Mouse (Mus musculus): Measurements from ENCODE around the gene Cox8b.

The Cox8b gene

DNA sequence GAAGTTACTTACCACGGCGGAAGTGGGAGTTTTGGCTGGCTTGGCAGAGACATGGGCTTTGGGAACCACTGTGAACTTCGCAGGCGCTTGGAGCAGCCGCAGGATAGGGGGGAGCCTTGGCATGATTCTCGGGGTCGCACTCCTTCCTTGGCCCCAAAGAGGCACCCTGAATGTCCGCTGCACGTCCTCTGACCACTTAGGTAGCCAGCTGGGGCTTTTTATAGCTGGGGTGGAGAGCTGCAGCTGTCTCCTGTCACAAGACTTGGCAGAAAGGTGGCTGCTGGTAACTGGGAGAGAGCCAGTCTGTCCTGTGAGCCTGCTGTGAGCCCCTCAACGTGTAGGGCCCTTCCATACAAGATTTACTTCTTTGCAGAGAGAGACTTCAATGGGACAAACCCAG, at the start of gene Cox8b:
TSS of gene Cox8b (minus strand) at position 227 of the 400 bp plus-strand sequence.
- in situ Hi-C loops (cut with MboI, MseI), result loop anchor here (5.0 to 10.0 kb wide), 2 partner anchors 58 to 275 kb away; partner anchors contain the start of gene Rnh1

DNA sequence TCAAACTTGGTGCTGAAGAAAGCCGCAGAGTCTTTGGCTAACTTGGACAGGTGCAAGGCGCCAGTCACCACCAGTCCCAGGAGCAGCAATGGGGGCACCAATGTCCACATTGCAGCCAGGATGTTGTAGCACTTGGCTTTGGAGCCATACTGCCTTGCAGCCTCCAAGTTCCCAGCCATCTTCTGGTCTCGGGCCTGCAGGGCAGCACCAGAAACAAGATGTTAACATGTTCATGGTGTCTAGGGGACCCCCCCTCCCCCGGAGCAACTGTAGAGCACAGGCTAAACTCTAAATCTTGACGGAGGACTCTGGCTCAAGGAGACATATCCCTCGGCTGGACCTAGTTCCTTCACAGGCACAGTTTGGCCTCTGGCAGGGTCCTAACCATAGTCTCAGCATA, 49.0 kb upstream of the Cox8b start:
- in situ Hi-C loops (cut with MboI, MseI), result loop anchor here (5.0 kb wide), 1 partner anchor 953 kb away; no protein-coding TSS in a partner anchor

DNA sequence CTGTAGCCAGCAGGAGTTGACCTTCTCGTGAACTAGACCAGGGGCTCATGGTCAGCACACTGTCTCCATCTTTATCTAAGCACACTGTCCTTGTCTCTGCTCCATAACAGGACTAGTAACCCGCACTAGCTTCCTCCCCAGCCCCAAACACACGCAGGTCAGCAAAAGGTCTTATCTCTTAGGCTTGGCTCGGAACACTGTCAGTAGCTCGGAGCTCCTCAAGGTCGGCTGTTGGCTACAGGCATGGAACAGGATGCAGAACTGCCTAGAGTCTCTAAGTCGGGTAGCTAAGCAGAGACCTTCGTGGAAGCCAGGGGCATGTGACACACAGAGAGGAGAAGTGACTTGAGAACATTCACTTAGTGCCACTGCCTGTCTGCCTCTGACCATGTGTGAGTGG, 47.9 kb upstream of the Cox8b start:
- in situ Hi-C loops (cut with MboI, MseI), result loop anchor here (5.0 kb wide), 1 partner anchor 954 kb away; no protein-coding TSS in a partner anchor

DNA sequence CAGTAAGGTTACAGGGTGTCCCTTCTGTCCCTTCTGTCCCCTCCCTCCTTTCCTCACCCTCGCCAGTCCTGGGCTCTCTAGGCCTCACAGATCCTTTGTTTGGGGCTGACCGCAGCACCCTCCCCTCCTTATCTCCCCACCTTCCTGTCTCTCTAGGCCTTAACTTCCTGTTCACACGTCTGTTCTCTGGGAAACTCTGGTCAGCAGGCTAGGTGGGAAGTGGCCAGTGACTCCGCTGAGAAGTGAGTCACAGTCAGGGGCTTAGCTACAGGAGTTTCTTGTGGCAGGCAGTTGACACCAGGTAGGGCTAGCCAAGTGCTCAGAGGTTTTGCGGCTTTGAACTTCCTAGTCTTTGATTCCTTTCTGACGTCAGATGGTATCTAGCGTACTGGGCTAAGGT, 46.7 kb upstream of the Cox8b start:
- in situ Hi-C loops (cut with MboI, MseI), result loop anchor here (5.0 kb wide), 1 partner anchor 955 kb away; no protein-coding TSS in a partner anchor

DNA sequence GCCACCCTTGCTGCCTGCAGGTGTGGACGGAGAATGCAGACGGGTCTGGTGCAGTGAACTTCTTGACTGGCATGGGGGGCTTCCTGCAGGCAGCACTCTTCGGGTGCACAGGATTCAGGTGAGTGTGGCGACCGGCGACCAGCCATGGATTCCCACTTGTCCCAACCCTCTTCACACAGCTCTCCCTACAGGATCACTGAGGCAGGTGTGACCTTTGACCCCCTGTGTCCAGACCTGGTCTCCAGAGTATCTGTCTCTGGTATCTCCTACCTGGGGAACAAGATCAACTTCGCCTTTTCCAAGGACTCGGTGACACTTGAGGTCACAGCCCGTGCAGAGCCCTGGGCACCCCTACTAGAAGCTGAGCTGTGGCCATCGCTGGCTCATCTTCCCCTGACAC, 46.1 kb upstream of the Cox8b start:
- in situ Hi-C loops (cut with MboI, MseI), result loop anchor here (5.0 kb wide), 1 partner anchor 956 kb away; no protein-coding TSS in a partner anchor

DNA sequence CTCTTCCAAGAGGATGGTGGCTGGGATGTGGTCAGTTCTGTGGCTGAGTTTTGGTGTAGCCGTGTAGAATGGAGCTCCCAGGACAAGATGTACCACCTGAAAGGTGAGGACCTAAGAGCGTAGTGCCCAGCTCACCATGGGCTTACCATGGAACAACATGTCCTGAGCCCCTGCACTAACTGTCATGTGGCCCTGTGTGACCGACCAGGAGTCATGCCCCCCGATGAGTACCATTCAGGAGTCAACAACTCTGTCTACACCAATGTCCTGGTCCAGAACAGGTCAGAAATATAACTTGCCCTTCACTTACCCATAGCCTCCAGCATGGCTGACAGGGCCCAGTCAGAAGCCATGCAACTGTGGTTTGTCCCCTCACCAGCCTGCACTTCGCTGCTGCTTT, 45.0 kb upstream of the Cox8b start:
- in situ Hi-C loops (cut with MboI, MseI), result loop anchor here (5.0 kb wide), 1 partner anchor 957 kb away; no protein-coding TSS in a partner anchor

DNA sequence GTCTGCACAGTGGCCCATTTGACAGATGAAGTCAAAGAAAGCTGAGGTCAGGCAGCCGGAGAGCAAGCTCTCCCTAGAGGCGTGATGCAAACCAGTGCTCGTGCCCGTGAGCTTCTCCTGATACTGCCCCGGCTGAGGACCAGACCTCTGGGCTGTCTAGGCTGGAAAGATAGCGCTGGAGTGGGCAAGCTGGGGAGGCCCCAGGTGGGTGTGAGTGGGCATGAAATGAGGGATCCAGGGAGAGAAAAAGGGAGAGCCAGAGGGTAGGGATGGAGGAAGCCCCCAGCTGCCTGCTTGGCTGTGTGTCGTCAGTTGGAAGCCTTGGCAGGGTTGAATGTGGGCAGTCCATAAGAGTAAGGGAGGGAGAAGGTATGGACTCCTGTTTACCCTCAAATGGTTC, 44.0 kb upstream of the Cox8b start:
- in situ Hi-C loops (cut with MboI, MseI), result no loop called here

DNA sequence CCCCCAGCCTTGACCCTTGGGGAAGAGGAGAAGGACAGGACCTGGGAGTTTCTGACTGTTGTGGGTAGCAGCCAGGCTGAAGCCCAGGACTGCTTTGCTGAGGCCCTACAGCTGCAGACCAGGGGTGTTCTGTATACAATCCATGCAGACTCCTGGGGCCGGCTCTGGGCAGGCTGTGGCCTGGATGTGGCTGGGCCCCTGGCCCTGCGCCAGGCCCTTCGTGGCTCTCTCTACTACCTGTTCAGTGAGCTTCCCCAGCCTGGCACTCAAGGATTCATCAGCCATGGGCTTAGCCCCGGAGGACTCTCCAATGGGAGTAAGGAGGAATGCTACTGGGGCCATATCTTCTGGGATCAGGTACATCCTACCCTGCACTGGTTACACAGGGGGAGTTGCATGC, 43.1 kb upstream of the Cox8b start:
- in situ Hi-C loops (cut with MboI, MseI), result no loop called here

DNA sequence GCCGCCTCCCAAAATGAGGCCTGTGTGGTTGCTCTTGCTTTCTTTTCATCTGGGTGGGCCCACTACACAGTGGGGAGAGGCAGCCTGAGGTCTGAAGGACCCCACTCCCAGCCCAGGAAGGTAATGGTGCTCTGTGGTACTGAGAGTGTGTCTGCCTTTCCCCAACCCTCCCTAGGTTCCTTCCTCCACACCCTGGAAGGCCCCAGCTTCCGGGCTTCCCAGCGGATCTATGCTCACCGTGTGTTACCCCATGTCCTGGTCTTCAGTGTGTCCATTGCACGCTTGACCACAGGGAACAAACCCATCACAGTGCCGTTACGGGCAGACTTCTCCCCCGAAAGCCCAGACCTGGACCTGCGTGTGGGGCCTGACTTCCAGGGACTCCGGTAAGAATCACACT, 42.6 kb upstream of the Cox8b start:
- in situ Hi-C loops (cut with MboI, MseI), result no loop called here

DNA sequence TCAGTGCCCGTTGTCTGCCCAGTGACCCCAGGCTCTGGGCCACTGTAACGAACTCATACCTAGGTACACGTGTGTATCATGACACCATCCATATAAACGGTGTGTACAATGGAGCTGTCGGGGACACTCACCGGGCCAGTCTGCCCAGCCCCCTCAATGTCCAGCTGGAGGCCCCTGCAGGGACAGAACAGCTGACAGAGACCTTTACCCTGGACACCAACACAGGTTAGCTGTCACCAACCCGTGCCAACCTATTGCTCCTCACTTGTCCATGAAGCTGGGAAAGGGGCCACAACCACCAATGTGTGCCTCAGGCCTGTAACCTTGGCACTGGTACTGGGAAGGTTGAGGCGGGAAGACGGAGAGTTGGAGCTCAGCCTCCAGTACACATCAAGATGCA, 42.1 kb upstream of the Cox8b start:
- in situ Hi-C loops (cut with MboI, MseI), result no loop called here

DNA sequence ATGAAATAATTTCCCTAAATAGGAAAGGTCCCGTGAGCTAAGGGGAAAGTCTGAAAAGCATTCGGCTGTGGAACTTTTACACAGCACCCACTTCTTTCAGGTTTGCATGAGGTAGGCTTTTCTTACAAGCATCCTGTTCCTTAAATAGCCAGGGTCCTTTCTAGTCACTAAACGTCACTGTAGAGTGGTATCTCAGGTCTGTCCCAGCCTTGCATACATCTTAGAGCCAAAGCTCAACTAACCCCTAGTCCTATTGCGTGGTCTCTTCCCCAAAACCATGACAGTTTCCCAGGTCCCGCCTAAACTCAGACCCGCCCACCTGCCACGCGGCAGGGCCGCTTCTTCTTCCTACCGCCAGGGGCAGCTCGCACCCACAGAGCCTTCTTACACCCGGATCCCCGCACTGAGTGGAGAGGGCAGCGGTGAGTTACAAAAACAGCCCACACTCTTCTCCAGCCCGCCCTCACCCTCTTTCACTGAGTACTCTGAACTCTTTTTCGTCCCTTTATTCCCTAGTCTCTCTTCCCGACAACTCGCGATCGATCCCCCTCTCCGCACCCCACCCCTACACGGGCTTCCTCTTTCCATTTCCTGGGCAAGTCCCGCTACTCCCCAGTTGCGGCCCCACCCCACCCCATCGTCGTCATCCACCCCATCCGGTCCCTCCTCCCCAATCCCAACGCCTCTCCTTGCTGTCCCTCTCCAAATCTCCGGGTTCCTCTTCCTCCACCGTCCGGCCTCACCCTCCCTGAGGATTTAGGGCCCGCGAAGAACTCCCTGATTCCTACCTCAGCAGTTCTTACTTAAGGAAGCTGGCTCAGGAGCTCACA, 41.2 kb upstream of the Cox8b start, which contains the start of gene Pgghg:
TSS of gene Pgghg (plus strand) at position 170 of the 830 bp plus-strand sequence.
- in situ Hi-C loops (cut with MboI, MseI), result no loop called here

DNA sequence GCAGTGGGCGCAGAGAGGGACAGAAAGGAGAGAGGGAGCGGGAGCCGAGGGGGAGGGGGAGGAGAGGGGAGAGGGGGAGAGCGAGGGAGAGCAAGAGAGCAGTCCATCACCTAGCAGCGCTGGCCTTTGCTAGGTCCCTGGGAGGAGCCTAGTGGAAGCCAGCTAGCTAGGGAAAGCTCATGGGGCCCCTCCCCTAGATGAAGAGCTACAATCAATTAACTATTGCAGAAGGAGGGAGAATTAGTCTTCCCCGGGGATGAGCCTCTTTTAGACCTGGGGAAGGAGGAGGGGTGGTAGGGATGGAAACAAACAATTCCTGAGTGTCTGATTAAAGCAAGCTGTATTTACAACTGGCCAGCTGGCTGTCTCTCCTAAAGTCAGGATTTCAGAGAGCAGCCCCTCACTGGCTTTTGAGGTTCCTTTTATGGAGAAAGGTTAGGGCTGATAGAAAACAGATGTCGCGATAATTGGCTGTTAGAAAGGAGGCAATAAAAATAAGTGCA, 39.5 kb upstream of the Cox8b start:
- in situ Hi-C loops (cut with MboI, MseI), result no loop called here

DNA sequence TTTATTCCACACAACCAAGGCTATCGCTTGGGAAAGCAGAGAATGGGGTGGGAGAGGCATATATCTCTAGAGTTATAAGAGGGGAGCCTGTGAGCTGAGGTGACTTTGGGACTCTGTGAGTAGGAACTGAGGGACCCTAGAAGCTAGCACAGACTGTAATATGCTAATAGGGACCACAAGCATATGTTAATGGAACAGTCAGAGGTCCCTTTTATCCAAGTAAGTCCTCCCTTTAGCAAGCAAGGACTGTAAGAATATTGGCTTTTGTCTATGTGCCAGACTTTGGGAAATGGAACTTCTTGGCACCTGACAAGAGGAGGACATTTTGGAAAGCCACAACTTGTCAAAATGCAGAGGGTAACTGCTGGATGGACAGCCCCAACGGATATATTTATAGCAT, 38.6 kb upstream of the Cox8b start:
- in situ Hi-C loops (cut with MboI, MseI), result no loop called here

DNA sequence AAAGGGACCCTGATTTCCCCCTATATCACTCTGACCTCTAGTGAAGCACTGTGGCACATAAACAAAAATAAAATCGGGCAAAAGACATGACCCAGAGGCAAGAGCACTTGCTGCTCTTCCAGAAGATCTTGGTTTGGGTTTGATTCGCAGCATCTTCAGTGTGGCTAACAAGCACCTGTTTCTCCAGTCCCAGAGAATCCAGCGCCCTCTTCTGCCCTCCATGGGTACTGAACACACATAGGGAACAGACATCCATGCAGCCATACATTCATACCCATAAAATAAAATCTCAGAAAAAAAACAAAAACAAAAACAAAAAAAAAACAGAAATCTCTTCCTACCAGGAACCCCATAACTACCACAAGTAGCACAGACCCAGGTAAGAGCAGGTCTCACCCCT, 38.2 kb upstream of the Cox8b start:
- in situ Hi-C loops (cut with MboI, MseI), result no loop called here

DNA sequence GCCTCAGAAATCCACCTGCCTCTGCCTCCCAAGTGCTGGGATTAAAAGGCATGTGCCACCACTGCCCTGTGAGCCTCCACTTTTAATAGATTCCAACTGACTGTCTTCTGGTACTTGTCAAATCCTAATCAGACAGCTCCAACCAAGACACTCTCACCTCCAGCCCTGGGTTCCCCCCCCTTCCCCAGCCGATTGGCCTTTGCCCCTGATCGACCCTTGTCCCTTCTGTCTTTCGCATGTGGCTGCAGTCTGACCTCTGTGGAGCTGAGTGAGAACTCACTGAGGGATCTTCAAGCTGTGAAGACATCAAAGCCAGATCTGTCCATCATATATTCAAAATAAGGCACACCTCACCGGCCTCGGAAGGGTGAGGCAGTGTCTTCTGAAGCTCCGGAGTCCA, 26.9 kb upstream of the Cox8b start:
- in situ Hi-C loops (cut with MboI, MseI), result no loop called here

DNA sequence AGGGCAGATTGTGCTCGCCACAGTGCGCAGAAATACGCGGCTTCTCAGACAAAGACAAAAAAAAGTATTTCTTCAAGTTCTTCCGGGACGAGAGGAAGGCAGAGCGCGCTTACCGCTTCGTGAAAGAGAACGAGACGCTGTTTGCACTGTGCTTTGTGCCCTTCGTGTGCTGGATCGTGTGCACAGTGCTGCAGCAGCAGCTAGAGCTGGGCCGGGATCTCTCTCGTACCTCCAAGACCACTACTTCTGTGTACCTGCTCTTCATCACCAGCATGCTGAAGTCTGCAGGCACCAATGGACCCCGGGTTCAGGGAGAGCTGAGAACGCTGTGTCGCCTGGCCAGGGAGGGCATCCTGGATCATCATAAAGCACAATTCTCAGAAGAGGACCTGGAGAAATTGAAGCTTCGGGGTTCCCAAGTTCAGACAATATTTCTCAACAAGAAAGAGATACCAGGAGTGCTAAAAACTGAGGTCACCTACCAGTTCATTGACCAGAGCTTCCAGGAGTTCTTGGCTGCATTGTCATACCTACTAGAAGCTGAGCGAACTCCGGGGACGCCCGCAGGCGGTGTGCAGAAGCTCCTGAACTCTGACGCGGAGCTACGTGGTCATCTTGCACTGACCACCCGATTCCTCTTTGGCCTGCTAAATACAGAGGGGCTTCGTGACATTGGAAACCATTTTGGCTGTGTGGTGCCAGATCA, 23.0 kb upstream of the Cox8b start:
- in situ Hi-C loops (cut with MboI, MseI), result no loop called here

DNA sequence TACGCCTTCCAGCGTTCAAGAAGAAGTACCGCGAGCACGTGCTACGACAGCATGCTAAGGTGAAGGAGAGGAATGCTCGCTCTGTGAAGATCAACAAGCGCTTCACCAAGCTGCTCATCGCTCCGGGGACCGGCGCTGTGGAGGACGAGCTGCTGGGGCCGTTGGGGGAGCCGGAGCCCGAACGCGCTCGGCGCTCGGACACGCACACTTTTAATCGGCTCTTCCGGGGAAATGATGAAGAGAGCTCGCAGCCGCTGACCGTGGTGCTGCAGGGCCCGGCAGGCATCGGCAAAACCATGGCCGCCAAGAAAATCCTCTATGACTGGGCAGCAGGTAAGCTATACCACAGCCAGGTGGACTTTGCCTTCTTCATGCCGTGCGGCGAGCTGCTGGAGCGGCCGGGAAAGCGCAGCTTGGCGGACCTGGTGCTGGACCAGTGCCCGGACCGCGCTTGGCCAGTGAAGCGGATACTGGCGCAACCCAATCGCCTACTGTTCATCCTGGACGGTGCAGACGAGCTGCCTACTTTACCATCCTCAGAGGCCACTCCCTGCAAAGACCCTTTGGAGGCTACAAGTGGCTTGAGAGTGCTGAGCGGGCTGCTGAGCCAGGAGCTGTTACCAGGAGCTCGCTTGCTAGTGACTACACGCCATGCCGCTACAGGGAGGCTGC, 22.3 kb upstream of the Cox8b start:
- in situ Hi-C loops (cut with MboI, MseI), result no loop called here

DNA sequence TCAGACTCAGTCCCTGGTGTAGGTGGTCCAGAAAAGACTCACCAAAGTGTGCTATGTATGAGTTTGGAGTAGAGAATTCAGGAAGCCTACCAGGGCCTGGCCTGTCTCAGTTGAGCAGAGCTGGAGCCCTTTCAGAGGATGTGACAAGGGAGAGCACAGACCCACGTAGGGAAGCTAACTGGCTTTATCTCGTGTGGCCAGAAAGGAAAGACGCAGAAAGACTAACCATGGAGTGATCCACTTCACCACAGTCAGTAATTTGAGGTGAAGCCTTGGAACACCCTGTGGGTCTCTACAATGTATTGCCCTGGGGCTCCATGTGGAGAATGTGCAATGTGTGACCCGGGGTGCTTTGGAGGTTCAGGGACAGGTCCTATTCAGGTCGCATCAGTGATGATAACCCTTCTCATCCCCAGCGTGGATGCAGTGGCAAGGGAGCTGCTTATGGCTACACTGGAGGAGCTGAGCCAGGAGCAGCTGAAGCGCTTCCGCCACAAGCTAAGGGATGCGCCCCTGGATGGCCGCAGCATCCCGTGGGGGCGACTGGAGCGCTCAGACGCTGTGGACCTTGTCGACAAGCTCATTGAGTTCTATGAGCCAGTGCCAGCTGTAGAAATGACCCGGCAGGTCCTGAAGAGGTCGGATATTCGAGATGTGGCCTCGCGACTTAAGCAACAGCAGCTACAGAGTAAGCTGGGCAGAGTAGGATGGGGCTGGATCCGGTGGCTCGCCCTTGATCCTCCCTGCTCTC, 21.2 kb upstream of the Cox8b start:
- in situ Hi-C loops (cut with MboI, MseI), result no loop called here

DNA sequence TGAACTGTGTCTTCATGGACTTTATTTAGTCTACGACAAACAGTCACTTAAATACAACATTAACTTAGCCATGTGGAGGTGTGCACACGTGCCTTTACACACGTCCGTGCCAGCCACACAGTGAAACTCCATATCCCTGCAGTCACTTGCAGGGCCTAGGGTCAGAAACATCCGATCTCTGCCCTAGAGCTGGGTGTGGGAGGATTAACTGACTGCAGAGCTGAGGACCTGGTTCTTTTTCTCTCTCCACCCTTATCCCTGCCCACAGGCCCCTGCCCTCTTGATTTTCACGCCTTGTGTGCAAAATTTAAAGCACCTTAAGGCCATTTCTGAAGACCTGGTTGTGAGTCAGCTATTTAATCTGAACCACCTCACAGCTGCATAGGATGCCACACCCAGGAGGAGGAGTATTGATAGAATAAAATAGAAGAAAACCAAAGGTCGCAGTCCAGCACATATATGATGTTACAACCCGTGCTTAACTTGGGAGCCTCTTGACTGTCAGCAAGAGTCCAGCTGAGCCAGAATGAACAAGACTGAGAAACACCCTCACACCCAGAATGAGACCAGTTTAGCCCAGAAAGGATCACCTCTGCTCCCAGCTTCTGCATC, 20.3 kb upstream of the Cox8b start, which contains the start of gene Nlrp6:
TSS of gene Nlrp6 (plus strand) at position 485 of the 612 bp plus-strand sequence.
- in situ Hi-C loops (cut with MboI, MseI), result no loop called here

DNA sequence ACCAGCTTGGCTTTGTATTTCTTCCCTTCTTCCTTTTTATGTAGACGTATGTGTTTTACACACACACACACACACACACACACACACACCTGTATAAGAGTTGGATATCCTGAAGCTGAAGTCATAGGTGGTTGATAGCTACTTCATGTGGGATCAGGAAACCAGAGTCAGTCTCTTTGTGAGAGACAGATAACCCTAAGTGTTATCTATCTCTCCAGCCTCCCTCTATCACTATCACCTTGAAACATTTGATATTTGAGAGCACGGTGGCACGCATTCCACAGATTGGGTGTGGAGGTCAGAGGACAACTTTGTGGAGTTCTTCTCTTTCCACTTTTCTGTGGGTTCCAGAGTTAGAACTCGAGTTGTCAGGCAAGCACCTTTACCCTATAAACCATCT, 19.7 kb upstream of the Cox8b start:
- in situ Hi-C loops (cut with MboI, MseI), result no loop called here
